Mouse (Mus musculus): Measurements from ENCODE around the gene Abraxas1.

GRCm38 (mm10) chr5:100771575-100771974 is 49.2 kb downstream of the Abraxas1 start:
- no peak for TF ChIP-seq POLR2A (IDR thresholded peaks at IDR 0.05; ENCODE audit: extremely low read depth, insufficient read depth, low read length)
- no peak for TF ChIP-seq CTCF (IDR thresholded peaks at IDR 0.05; ENCODE audit: extremely low read depth, insufficient read depth, low read length)
